Mouse (Mus musculus): ENCODE measurements around the gene Olfr1295.

DNA sequence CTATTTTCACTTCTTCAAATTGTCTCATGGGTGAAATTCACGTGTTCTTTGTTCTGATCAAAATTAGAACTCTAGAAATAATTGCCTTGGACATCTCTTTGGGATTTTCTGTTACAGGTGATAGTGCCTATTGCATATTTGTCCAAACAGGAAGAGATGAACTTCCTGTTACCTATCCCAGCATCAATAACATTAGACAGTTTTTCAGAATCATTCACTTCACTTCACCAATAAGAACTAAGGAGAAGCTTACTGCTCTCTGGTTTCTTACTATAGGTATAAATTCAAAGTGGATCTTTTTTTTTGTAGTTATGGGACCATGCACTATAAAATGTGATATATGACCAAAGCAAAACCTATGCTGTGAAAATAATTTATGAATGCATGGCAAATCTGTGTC, 29.3 kb downstream of the Olfr1295 start, which contains the start of gene Olfr1294:
- TF ChIP-seq CTCF (IDR thresholded peaks at IDR 0.05) (no peak), EP300 (IDR thresholded peaks at IDR 0.05) (no peak)
